Comparison of ENCODE assay signal across 18 mouse cellular contexts in genomic region chr1:164571496-164572078, GRCm38 (mm10).
DNase-seq lines count a peak whose midpoint lies in the region; ATAC-seq lines count a peak whose summit lies in the region.
"Had no signal": no experiment of that assay in that cellular context is flagged by ENCODE, and none has a peak within 500 bp of the region (broad histone marks: within the 10 kb centered on the region; RNA-seq: fewer than 3 reads in every experiment).

No protein-coding gene starts in this region.

- H3K4me2 ChIP-seq in hindbrain, embryonic 12.5 days (replicated peaks), result no peak overlapping the region
- H3K4me2 ChIP-seq: embryonic facial prominence, embryonic 13.5 days; heart, embryonic 13.5 days; limb, embryonic 15.5 days; lung, embryonic 15.5 days; neural tube, embryonic 15.5 days had no signal

- ATAC-seq in hindbrain, embryonic 12.5 days (ENCODE audit: low FRiP score), result no peak
- ATAC-seq in neutrophil, adult 5-6 weeks (ENCODE audit: extremely low read depth, insufficient number of reproducible peaks, low FRiP score, poor library complexity, severe bottlenecking), result peak; percentile 75
- ATAC-seq: intestine, postnatal 0 days had no signal

- peaks cover 18% of the 10 kb centered on the region for H3K4me1 ChIP-seq in hindbrain, embryonic 10.5 days (replicated peaks)
- H3K4me1 ChIP-seq in hindbrain, embryonic 12.5 days, result peaks cover under 1% of the 10 kb centered on the region; the same call in 1 of the 2 replicates
- H3K4me1 ChIP-seq: embryonic facial prominence, embryonic 13.5 days; limb, embryonic 15.5 days; lung, embryonic 15.5 days; megakaryocyte, embryonic 14.5 days had no signal

- H3K36me3 ChIP-seq in hindbrain, embryonic 10.5 days, result no peaks in the 10 kb centered on the region
- no peaks in the 10 kb centered on the region for H3K36me3 ChIP-seq in hindbrain, embryonic 12.5 days
- H3K36me3 ChIP-seq: embryonic facial prominence, embryonic 13.5 days; heart, embryonic 13.5 days; limb, embryonic 15.5 days; lung, embryonic 15.5 days; neural tube, embryonic 15.5 days had no signal

- no peaks in the 10 kb centered on the region for H3K27me3 ChIP-seq in hindbrain, embryonic 10.5 days (ENCODE audit: insufficient read depth, poor library complexity, severe bottlenecking)
- H3K27me3 ChIP-seq in hindbrain, embryonic 12.5 days, result no peaks in the 10 kb centered on the region
- H3K27me3 ChIP-seq: CH12.LX; embryonic facial prominence, embryonic 13.5 days; heart, embryonic 13.5 days; limb, embryonic 15.5 days; lung, embryonic 15.5 days; megakaryocyte, embryonic 14.5 days; neural tube, embryonic 15.5 days had no signal

- H3K27ac ChIP-seq in hindbrain, embryonic 10.5 days, result 0 out of 2 replicates have a peak overlapping the region, but pooled peaks have one; percentile 12
- no peak overlapping the region for H3K27ac ChIP-seq in hindbrain, embryonic 12.5 days
- H3K27ac ChIP-seq: embryonic facial prominence, embryonic 13.5 days; heart, embryonic 13.5 days; limb, embryonic 15.5 days; lung, embryonic 15.5 days; neural tube, embryonic 15.5 days had no signal

- 91% methylated on average over 5 of the region's 5 CpGs for WGBS in hindbrain, embryonic 10.5 days
- 94% methylated on average over 5 of the region's 5 CpGs for WGBS in hindbrain, embryonic 12.5 days

- intact Hi-C loops in left cerebral cortex, postnatal 10 days (cut with DNase I), result no loop called here

- H3K4me3 ChIP-seq in hindbrain, embryonic 10.5 days, result no peak overlapping the region
- no peak overlapping the region for H3K4me3 ChIP-seq in hindbrain, embryonic 12.5 days
- H3K4me3 ChIP-seq: embryonic facial prominence, embryonic 13.5 days; heart, embryonic 13.5 days; limb, embryonic 15.5 days; lung, embryonic 15.5 days; megakaryocyte, embryonic 14.5 days; neural tube, embryonic 15.5 days had no signal

- H3K9me3 ChIP-seq in hindbrain, embryonic 10.5 days, result no peaks in the 10 kb centered on the region
- H3K9me3 ChIP-seq in hindbrain, embryonic 12.5 days (replicated peaks), result no peaks in the 10 kb centered on the region
- H3K9me3 ChIP-seq: embryonic facial prominence, embryonic 13.5 days; heart, embryonic 13.5 days; limb, embryonic 15.5 days; lung, embryonic 15.5 days; megakaryocyte, embryonic 14.5 days; neural tube, embryonic 15.5 days had no signal

- DNase-seq in hindbrain, embryonic 10.5 days (ENCODE audit: low spot score), result no peak
- DNase-seq in B cell, adult 2 months, result peak; percentile 32 to 46
- DNase-seq in CD8-positive naive resting alpha-beta T cell, adult 2 months (ENCODE audit: low read depth in 2 of 2, low spot score in 2 of 2), result peak; percentile 19 to 23
- no peak for DNase-seq in right cerebral cortex, postnatal 25 days
- no peak for DNase-seq in left cerebral cortex, postnatal 10 days (ENCODE audit: extremely low spot score in 1 of 2, low spot score in 2 of 2)
- DNase-seq: cerebellum, adult 11-12 months; gastrocnemius, postnatal 14 days; kidney, postnatal 36 days had no signal

- H3K9ac ChIP-seq in hindbrain, embryonic 12.5 days, result no peak overlapping the region
- H3K9ac ChIP-seq: embryonic facial prominence, embryonic 13.5 days; heart, embryonic 13.5 days; limb, embryonic 15.5 days; lung, embryonic 15.5 days; neural tube, embryonic 15.5 days had no signal

Comparison
In these comparisons a context has a peak if more than half of its experiments do, and no peak if none do; other contexts are left out.
1. DNase-seq: peak in B cell, adult 2 months (2 of 2) and CD8-positive naive resting alpha-beta T cell, adult 2 months (2 of 2); none in hindbrain, embryonic 10.5 days (single experiment), right cerebral cortex, postnatal 25 days (single experiment) and left cerebral cortex, postnatal 10 days (0 of 2).